Mouse (Mus musculus) megakaryocyte, embryonic 14.5 days (primary cell): Measurements from ENCODE around the gene Fndc7.

ENCODE experiments used
- FLI1 ChIP-seq: IDR thresholded peaks from 2 replicates; pipeline ENCODE4 v1.6.1; 2012; ENCODE audit warnings: low read length, inconsistent platforms, mixed read lengths
- GATA1 ChIP-seq: IDR thresholded peaks from 3 replicates; pipeline ENCODE4 v1.6.1; 2012; ENCODE audit warnings: mixed read lengths, low read length, inconsistent platforms, borderline replicate concordance

DNA sequence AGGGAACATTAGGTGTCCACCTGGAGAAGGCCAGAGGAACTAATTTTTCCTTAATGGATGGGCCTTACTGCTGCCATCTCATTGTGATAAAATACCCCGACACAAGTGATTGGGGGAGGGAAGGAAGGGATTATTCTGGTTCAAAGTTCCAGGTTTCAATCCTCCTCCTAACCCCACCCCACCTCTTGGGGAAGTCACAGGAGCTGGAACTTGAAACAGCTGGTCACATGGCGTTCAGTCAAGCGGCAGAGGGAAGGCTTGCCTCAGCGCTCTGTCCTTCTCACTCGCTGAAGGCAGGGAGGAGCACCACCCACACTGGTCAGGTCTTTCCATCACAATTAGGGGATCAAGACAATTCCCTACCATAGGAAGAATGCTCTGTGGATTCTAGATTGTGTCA, 48.9 kb upstream of the Fndc7 start:
- TF ChIP-seq GATA1: no peak
- no peak for TF ChIP-seq FLI1
